Mouse (Mus musculus): ENCODE results near the gene Hras. TPM values are rescaled to one million over a fixed set of nuclear protein-coding genes. Genes with fewer than 3 reads are reported as not detected.

Gene Hras
- polyA plus RNA-seq, 1 experiment from 2014 or later, result 93.2 TPM

DNA sequence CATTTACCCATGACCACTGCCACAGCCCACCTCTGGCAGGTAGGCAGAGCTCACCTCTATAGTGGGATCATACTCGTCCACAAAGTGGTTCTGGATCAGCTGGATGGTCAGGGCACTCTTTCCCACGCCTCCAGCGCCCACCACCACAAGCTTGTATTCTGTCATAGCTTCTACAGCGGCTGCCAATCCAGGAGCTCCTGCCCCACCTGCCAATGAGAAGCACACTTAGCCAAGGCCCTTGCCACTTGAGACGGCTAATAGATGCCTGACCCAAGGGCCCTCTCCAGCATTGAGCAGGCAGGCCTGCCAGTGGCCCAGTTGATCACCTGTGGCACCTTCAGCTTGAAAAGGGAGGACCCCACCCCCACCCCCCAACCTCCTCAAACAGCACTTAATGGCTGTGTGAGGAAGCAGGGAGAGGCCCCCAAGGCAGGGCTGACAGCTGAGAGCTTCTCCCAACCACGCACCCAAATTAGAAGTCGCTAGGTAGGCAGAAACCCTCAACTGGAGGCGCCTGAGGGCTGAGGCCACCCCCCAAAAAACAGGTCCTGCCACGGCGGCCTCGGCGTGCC lies 943 bp downstream of the Hras start:
- peak overlapping the region; percentile 87; the same call in 1 of the 2 replicates for H3K27ac ChIP-seq (ENCODE audit: low read depth, low read length)
- 30% methylated on average over 12 of the region's 12 CpGs for WGBS
- H3K9ac ChIP-seq (ENCODE audit: low read depth, low read length), result peak overlapping the region; percentile 98
- no peak for ATAC-seq
- peaks cover 19% of the 10 kb centered on the region for H3K4me1 ChIP-seq (ENCODE audit: control insufficient read depth, insufficient read depth, low read depth, low read length)
- H3K9me3 ChIP-seq (ENCODE audit: control insufficient read depth, low read length), result no peaks in the 10 kb centered on the region
- no peaks in the 10 kb centered on the region for H3K27me3 ChIP-seq (replicated peaks; ENCODE audit: control insufficient read depth, insufficient read depth, low read length)
- peaks cover 26% of the 10 kb centered on the region for H3K36me3 ChIP-seq (ENCODE audit: control insufficient read depth, insufficient read depth, low read length)
- H3K4me3 ChIP-seq (ENCODE audit: low read length), result peak overlapping the region; percentile 69
- peak overlapping the region; percentile 99 for H3K4me2 ChIP-seq (ENCODE audit: low read length)

- Histone ChIP-seq H3K4me1 (ENCODE audit: control insufficient read depth, insufficient read depth, low read depth, low read length) (peaks cover 19% of the 10 kb centered on the region), H3K4me2 (ENCODE audit: low read length) (peak overlapping the region; percentile 99), H3K27ac (ENCODE audit: low read depth, low read length) (no peak overlapping the region), H3K9ac (ENCODE audit: low read depth, low read length) (no peak overlapping the region), H3K4me3 (ENCODE audit: low read length) (no peak overlapping the region; the same call in 1 of the 2 replicates), H3K27me3 (replicated peaks; ENCODE audit: control insufficient read depth, insufficient read depth, low read length) (no peaks in the 10 kb centered on the region), H3K9me3 (ENCODE audit: control insufficient read depth, low read length) (no peaks in the 10 kb centered on the region), H3K36me3 (ENCODE audit: control insufficient read depth, insufficient read depth, low read length) (peaks cover 26% of the 10 kb centered on the region)
- WGBS, result 88% methylated on average over 24 of the region's 24 CpGs
- ATAC-seq, result no peak
These were observed 1.8 kb downstream of the Hras start for GRCm38 (mm10) chr7:141191796-141192685.

GRCm38 (mm10) chr7:141191036-141191435 lies 2.8 kb downstream of the Hras start:
- Histone ChIP-seq H3K4me3 (ENCODE audit: low read length) (no peak overlapping the region), H3K9ac (ENCODE audit: low read depth, low read length) (no peak overlapping the region), H3K36me3 (ENCODE audit: control insufficient read depth, insufficient read depth, low read length) (peaks cover 26% of the 10 kb centered on the region), H3K4me1 (ENCODE audit: control insufficient read depth, insufficient read depth, low read depth, low read length) (peaks cover 19% of the 10 kb centered on the region), H3K4me2 (ENCODE audit: low read length) (no peak overlapping the region), H3K9me3 (ENCODE audit: control insufficient read depth, low read length) (no peaks in the 10 kb centered on the region), H3K27me3 (replicated peaks; ENCODE audit: control insufficient read depth, insufficient read depth, low read length) (no peaks in the 10 kb centered on the region), H3K27ac (ENCODE audit: low read depth, low read length) (no peak overlapping the region)
- WGBS, result 91% methylated on average over 14 of the region's 14 CpGs
- no peak for ATAC-seq

GRCm38 (mm10) chr7:141190220-141190619 lies 3.6 kb downstream of the Hras start:
- Histone ChIP-seq H3K9ac (ENCODE audit: low read depth, low read length) (no peak overlapping the region), H3K27me3 (replicated peaks; ENCODE audit: control insufficient read depth, insufficient read depth, low read length) (no peaks in the 10 kb centered on the region), H3K27ac (ENCODE audit: low read depth, low read length) (no peak overlapping the region), H3K36me3 (ENCODE audit: control insufficient read depth, insufficient read depth, low read length) (peaks cover 26% of the 10 kb centered on the region), H3K4me1 (ENCODE audit: control insufficient read depth, insufficient read depth, low read depth, low read length) (peaks cover 16% of the 10 kb centered on the region), H3K4me3 (ENCODE audit: low read length) (no peak overlapping the region), H3K9me3 (ENCODE audit: control insufficient read depth, low read length) (no peaks in the 10 kb centered on the region), H3K4me2 (ENCODE audit: low read length) (no peak overlapping the region)
- ATAC-seq, result no peak
- 100% methylated on average over 3 of the region's 3 CpGs for WGBS

DNA sequence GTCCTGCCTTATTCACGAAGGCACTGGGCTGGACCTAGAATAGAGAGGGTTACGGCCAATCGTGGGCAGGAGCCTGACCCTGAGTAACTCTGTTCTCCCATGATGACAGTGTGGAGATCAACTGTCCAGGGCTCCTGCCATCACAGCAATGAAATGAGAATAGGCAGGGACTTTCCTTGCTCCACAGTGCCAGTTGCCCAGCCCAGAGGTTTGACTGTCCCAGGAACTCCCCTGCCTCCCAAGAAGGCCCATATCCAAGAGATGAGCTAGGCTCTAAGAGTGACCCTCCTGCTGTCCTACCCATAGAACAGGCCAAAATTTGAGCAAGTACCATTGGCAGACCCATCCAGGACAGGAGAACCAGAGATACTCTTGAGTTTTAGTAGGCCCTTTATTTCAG lies 5.1 kb downstream of the Hras start:
- no peak overlapping the region for H3K27ac ChIP-seq (ENCODE audit: low read depth, low read length)
- H3K4me1 ChIP-seq (ENCODE audit: control insufficient read depth, insufficient read depth, low read depth, low read length), result peaks cover 11% of the 10 kb centered on the region
- H3K9me3 ChIP-seq (ENCODE audit: control insufficient read depth, low read length), result no peaks in the 10 kb centered on the region
- 95% methylated on average over 3 of the region's 3 CpGs for WGBS
- H3K36me3 ChIP-seq (ENCODE audit: control insufficient read depth, insufficient read depth, low read length), result peaks cover 26% of the 10 kb centered on the region
- H3K4me2 ChIP-seq (ENCODE audit: low read length), result no peak overlapping the region
- no peak overlapping the region for H3K4me3 ChIP-seq (ENCODE audit: low read length)
- no peak for ATAC-seq
- no peaks in the 10 kb centered on the region for H3K27me3 ChIP-seq (replicated peaks; ENCODE audit: control insufficient read depth, insufficient read depth, low read length)
- H3K9ac ChIP-seq (ENCODE audit: low read depth, low read length), result no peak overlapping the region

DNA sequence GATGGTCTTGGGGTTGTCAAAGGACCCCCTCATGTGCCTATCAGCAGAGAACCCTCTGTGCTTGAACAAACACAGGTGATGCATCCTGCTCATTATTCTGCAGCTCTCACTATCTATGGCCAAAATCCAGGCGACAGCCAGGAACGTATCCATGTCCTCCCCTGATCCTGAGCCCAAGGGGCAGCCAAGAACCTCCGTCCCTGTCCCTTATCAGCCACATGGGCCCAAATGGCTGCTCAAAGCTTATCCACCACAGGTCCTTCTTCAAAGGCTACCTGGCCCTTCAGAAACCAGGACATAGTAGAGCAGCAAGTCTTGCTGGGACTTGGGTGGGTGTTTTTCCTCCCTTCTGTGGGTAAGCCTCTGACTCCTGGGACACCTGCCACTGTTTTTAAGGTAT lies 5.6 kb downstream of the Hras start:
- 88% methylated on average over 3 of the region's 3 CpGs for WGBS
- Histone ChIP-seq H3K36me3 (ENCODE audit: control insufficient read depth, insufficient read depth, low read length) (peaks cover 26% of the 10 kb centered on the region), H3K9ac (ENCODE audit: low read depth, low read length) (no peak overlapping the region), H3K4me1 (ENCODE audit: control insufficient read depth, insufficient read depth, low read depth, low read length) (peaks cover 11% of the 10 kb centered on the region), H3K27me3 (replicated peaks; ENCODE audit: control insufficient read depth, insufficient read depth, low read length) (no peaks in the 10 kb centered on the region), H3K9me3 (ENCODE audit: control insufficient read depth, low read length) (no peaks in the 10 kb centered on the region), H3K4me2 (ENCODE audit: low read length) (no peak overlapping the region), H3K27ac (ENCODE audit: low read depth, low read length) (no peak overlapping the region), H3K4me3 (ENCODE audit: low read length) (no peak overlapping the region)
- ATAC-seq, result no peak

DNA sequence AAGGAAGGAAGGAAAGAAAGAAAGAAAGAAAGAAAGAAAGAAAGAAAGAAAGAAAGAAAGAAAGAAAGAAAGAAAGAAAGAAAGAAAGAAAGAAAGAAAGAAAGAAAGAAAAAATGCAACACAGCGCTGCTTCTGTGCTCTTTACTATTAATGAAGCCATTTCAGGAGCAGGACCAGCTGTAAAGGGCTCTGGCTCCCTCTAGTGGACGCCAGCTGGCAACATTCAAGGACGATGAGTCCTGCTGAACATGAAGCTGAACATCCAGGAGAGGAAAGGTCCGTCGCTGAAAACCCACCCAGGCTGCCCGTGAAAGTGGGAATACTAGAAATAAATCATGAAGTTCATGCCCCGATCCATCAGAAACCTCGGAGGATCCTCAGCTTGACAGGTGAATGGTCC lies 17.6 kb downstream of the Hras start:
- ATAC-seq, result no peak
- H3K4me1 ChIP-seq (ENCODE audit: control insufficient read depth, insufficient read depth, low read depth, low read length), result peaks cover 5% of the 10 kb centered on the region
- H3K4me3 ChIP-seq (ENCODE audit: low read length), result no peak overlapping the region
- no peaks in the 10 kb centered on the region for H3K27me3 ChIP-seq (replicated peaks; ENCODE audit: control insufficient read depth, insufficient read depth, low read length)
- no peak overlapping the region for H3K4me2 ChIP-seq (ENCODE audit: low read length)
- H3K9ac ChIP-seq (ENCODE audit: low read depth, low read length), result 0 out of 2 replicates have a peak overlapping the region, but pooled peaks have one; percentile 6
- no peaks in the 10 kb centered on the region for H3K36me3 ChIP-seq (ENCODE audit: control insufficient read depth, insufficient read depth, low read length)
- 2% methylated on average over 8 of the region's 8 CpGs for WGBS
- no peak overlapping the region for H3K27ac ChIP-seq (ENCODE audit: low read depth, low read length)
- H3K9me3 ChIP-seq (ENCODE audit: control insufficient read depth, low read length), result no peaks in the 10 kb centered on the region

GRCm38 (mm10) chr7:141175068-141175467 lies 18.7 kb downstream of the Hras start:
- H3K4me1 ChIP-seq (ENCODE audit: control insufficient read depth, insufficient read depth, low read depth, low read length), result peaks cover 5% of the 10 kb centered on the region
- no peak overlapping the region for H3K9ac ChIP-seq (ENCODE audit: low read depth, low read length)
- WGBS, result 87% methylated on average over 4 of the region's 4 CpGs
- no peaks in the 10 kb centered on the region for H3K27me3 ChIP-seq (replicated peaks; ENCODE audit: control insufficient read depth, insufficient read depth, low read length)
- ATAC-seq, result no peak
- no peak overlapping the region for H3K4me3 ChIP-seq (ENCODE audit: low read length)
- H3K27ac ChIP-seq (ENCODE audit: low read depth, low read length), result no peak overlapping the region
- H3K9me3 ChIP-seq (ENCODE audit: control insufficient read depth, low read length), result no peaks in the 10 kb centered on the region
- H3K36me3 ChIP-seq (ENCODE audit: control insufficient read depth, insufficient read depth, low read length), result no peaks in the 10 kb centered on the region
- H3K4me2 ChIP-seq (ENCODE audit: low read length), result no peak overlapping the region

DNA sequence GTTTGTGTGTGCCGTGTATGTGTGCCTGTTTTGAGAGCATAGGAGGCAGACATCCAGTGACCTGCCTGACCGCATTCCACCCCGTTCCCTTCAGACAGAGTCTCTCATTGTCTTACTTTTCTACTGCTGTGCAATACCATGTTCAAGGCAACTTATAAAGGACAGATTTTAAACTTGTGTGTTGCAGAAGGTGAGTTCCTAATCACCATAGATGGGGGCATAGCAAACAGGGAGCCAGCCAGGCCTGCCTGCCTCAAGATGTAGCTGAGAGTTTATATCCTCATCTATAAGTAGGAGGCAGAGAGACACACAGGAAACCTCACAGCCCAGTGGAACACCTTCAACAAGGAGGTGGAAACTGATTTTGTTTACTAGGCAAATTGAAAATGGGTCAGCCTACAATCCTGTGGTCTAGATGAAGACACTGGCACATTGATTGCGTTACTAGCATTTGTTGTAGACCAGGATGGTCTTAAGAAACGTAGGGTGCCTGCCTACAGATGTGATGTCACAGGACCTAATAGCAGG lies 20.4 kb downstream of the Hras start:
- Histone ChIP-seq H3K27ac (ENCODE audit: low read depth, low read length) (peak overlapping the region; percentile 92; the same call in 1 of the 2 replicates), H3K9me3 (ENCODE audit: control insufficient read depth, low read length) (no peaks in the 10 kb centered on the region), H3K36me3 (ENCODE audit: control insufficient read depth, insufficient read depth, low read length) (no peaks in the 10 kb centered on the region), H3K4me2 (ENCODE audit: low read length) (peak overlapping the region; percentile 75), H3K4me1 (ENCODE audit: control insufficient read depth, insufficient read depth, low read depth, low read length) (peaks cover 5% of the 10 kb centered on the region), H3K27me3 (replicated peaks; ENCODE audit: control insufficient read depth, insufficient read depth, low read length) (no peaks in the 10 kb centered on the region), H3K9ac (ENCODE audit: low read depth, low read length) (no peak overlapping the region), H3K4me3 (ENCODE audit: low read length) (peak overlapping the region; percentile 54)
- WGBS, result 83% methylated on average over 5 of the region's 5 CpGs
- ATAC-seq, result no peak

Data from hindbrain, embryonic 16.5 days (tissue).